In the genomic region with DNA sequence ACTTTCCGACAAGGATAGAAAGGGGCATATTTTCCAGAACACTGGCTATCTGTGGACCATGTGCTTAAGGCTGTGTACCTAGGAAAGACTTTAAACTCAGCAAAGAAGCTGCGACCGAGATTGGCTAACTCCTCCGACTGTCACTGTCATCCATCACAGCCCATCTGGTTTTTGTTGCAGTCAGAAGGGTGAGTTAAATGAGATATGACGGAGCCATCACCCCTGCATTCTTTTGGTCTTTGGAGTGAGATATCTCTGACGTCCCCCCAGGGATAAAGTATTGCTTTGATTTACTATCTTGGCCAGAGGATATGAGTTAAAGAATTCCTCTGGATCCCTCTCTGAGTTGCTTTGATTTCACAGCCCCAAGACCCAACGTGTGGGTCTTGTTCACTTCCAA, we compare ENCODE assay signal across 28 mouse cellular contexts.
A peak's percentile ranks its signal among the peaks of the same experiment; 100 is the strongest.
DNase-seq lines count a peak whose midpoint lies in the region; ATAC-seq lines count a peak whose summit lies in the region.
"Had no signal": no experiment of that assay in that cellular context is flagged by ENCODE, and none has a peak within 500 bp of the region (broad histone marks: within the 10 kb centered on the region; RNA-seq: fewer than 3 reads in every experiment).

No protein-coding gene starts in this region.

- 27% methylated on average over 7 of the region's 7 CpGs for WGBS in heart, embryonic 12.5 days
- WGBS in heart, embryonic 11.5 days (ENCODE audit: insufficient replicate concordance), result 34% methylated on average over 7 of the region's 7 CpGs
- WGBS in kidney, embryonic 16.5 days, result 46% methylated on average over 7 of the region's 7 CpGs
- WGBS in midbrain, embryonic 11.5 days, result 87% methylated on average over 7 of the region's 7 CpGs
- 90% methylated on average over 7 of the region's 7 CpGs for WGBS in midbrain, embryonic 13.5 days

- peak; percentile 64 for ATAC-seq in heart, embryonic 12.5 days (ENCODE audit: insufficient number of reproducible peaks, low FRiP score)
- ATAC-seq in heart, embryonic 11.5 days (replicated peaks; ENCODE audit: insufficient number of reproducible peaks, low FRiP score, low TSS enrichment), result no peak; the same call in 1 of the 2 replicates
- ATAC-seq in kidney, embryonic 16.5 days (ENCODE audit: low FRiP score, low TSS enrichment), result no peak
- ATAC-seq in midbrain, embryonic 11.5 days (ENCODE audit: low FRiP score), result no peak
- no peak for ATAC-seq in midbrain, embryonic 13.5 days
- ATAC-seq: activated CD4-positive, CD25-positive, alpha-beta regulatory T cell, adult 4 months; CD4-positive, CD25-positive, alpha-beta regulatory T cell, adult 4 months; forebrain, embryonic 13.5 days; forebrain, embryonic 16.5 days; hindbrain, embryonic 16.5 days had no signal

- H3K27ac ChIP-seq in heart, embryonic 12.5 days (ENCODE audit: poor library complexity, severe bottlenecking), result no peak overlapping the region
- H3K27ac ChIP-seq in heart, embryonic 11.5 days (ENCODE audit: low read depth, low read length), result no peak overlapping the region
- H3K27ac ChIP-seq in kidney, embryonic 16.5 days (ENCODE audit: low read length), result no peak overlapping the region
- no peak overlapping the region for H3K27ac ChIP-seq in midbrain, embryonic 11.5 days (ENCODE audit: low read depth, low read length)
- no peak overlapping the region for H3K27ac ChIP-seq in midbrain, embryonic 13.5 days
- H3K27ac ChIP-seq: embryonic facial prominence, embryonic 13.5 days; forebrain, embryonic 10.5 days; forebrain, embryonic 13.5 days; heart, adult 2 months; heart, embryonic 10.5 days; heart, embryonic 15.5 days; hindbrain, embryonic 10.5 days; hindbrain, embryonic 13.5 days had no signal

- H3K9me3 ChIP-seq in heart, embryonic 12.5 days (replicated peaks), result peaks cover 4% of the 10 kb centered on the region; the same call in 1 of the 2 replicates
- no peaks in the 10 kb centered on the region for H3K9me3 ChIP-seq in heart, embryonic 11.5 days (replicated peaks; ENCODE audit: control insufficient read depth, low read length)
- peaks cover 2% of the 10 kb centered on the region; the same call in 1 of the 2 replicates for H3K9me3 ChIP-seq in kidney, embryonic 16.5 days (ENCODE audit: low read length)
- H3K9me3 ChIP-seq in midbrain, embryonic 11.5 days (ENCODE audit: control insufficient read depth, low read length), result no peaks in the 10 kb centered on the region
- no peaks in the 10 kb centered on the region for H3K9me3 ChIP-seq in midbrain, embryonic 13.5 days
- H3K9me3 ChIP-seq: heart, embryonic 10.5 days; heart, embryonic 15.5 days; hindbrain, embryonic 13.5 days had no signal

- no peak overlapping the region for H3K4me2 ChIP-seq in heart, embryonic 12.5 days
- H3K4me2 ChIP-seq in heart, embryonic 11.5 days, result no peak overlapping the region
- no peak overlapping the region for H3K4me2 ChIP-seq in kidney, embryonic 16.5 days (replicated peaks; ENCODE audit: low read depth, low read length)
- no peak overlapping the region for H3K4me2 ChIP-seq in midbrain, embryonic 11.5 days
- H3K4me2 ChIP-seq in midbrain, embryonic 13.5 days (replicated peaks), result no peak overlapping the region
- H3K4me2 ChIP-seq: embryonic facial prominence, embryonic 13.5 days; forebrain, embryonic 13.5 days; heart, embryonic 15.5 days; hindbrain, embryonic 13.5 days had no signal

- H3K4me1 ChIP-seq in heart, embryonic 12.5 days (replicated peaks), result peaks cover 13% of the 10 kb centered on the region
- H3K4me1 ChIP-seq in heart, embryonic 11.5 days (ENCODE audit: control insufficient read depth, insufficient read depth, low read length), result no peaks in the 10 kb centered on the region
- peaks cover 5% of the 10 kb centered on the region for H3K4me1 ChIP-seq in kidney, embryonic 16.5 days (ENCODE audit: insufficient read depth, low read length)
- H3K4me1 ChIP-seq in midbrain, embryonic 11.5 days (ENCODE audit: control insufficient read depth, insufficient read depth, low read length), result peaks cover 12% of the 10 kb centered on the region
- peaks cover 17% of the 10 kb centered on the region for H3K4me1 ChIP-seq in midbrain, embryonic 13.5 days (replicated peaks)

- no peaks in the 10 kb centered on the region for H3K27me3 ChIP-seq in heart, embryonic 12.5 days (replicated peaks)
- no peaks in the 10 kb centered on the region for H3K27me3 ChIP-seq in heart, embryonic 11.5 days (ENCODE audit: control insufficient read depth, insufficient read depth, low read length)
- H3K27me3 ChIP-seq in kidney, embryonic 16.5 days (ENCODE audit: insufficient read depth, low read length), result no peaks in the 10 kb centered on the region
- no peaks in the 10 kb centered on the region for H3K27me3 ChIP-seq in midbrain, embryonic 11.5 days (ENCODE audit: control insufficient read depth, insufficient read depth, low read length)
- H3K27me3 ChIP-seq in midbrain, embryonic 13.5 days, result no peaks in the 10 kb centered on the region
- H3K27me3 ChIP-seq: embryonic facial prominence, embryonic 13.5 days; forebrain, embryonic 13.5 days; heart, embryonic 15.5 days; hindbrain, embryonic 13.5 days had no signal

- H3K36me3 ChIP-seq in heart, embryonic 12.5 days, result no peaks in the 10 kb centered on the region
- H3K36me3 ChIP-seq in heart, embryonic 11.5 days (ENCODE audit: control insufficient read depth, insufficient read depth, low read length), result no peaks in the 10 kb centered on the region
- H3K36me3 ChIP-seq in kidney, embryonic 16.5 days (ENCODE audit: insufficient read depth, low read length), result no peaks in the 10 kb centered on the region
- H3K36me3 ChIP-seq in midbrain, embryonic 11.5 days (ENCODE audit: control insufficient read depth, insufficient read depth, low read length), result no peaks in the 10 kb centered on the region
- no peaks in the 10 kb centered on the region for H3K36me3 ChIP-seq in midbrain, embryonic 13.5 days
- H3K36me3 ChIP-seq: embryonic facial prominence, embryonic 13.5 days; forebrain, embryonic 10.5 days; heart, embryonic 10.5 days; heart, embryonic 15.5 days; hindbrain, embryonic 10.5 days; hindbrain, embryonic 13.5 days had no signal

- peak; percentile 14 for DNase-seq in kidney, postnatal 14 days
- DNase-seq in midbrain, embryonic 11.5 days (ENCODE audit: low spot score, missing footprints), result peak; percentile 44
- DNase-seq: adrenal gland, adult 8-10 months; adrenal gland, postnatal 25 days; cerebellum, adult 11-12 months; cerebellum, adult 8-10 months; cerebellum, postnatal 10 days; cerebellum, postnatal 36 days; gastrocnemius, postnatal 10 days; gastrocnemius, postnatal 36 days; heart, adult 2 months; heart, postnatal 10 days; heart, postnatal 36 days had no signal

- H3K4me3 ChIP-seq in heart, embryonic 12.5 days, result no peak overlapping the region
- H3K4me3 ChIP-seq in heart, embryonic 11.5 days (ENCODE audit: low read depth, low read length), result no peak overlapping the region
- no peak overlapping the region for H3K4me3 ChIP-seq in kidney, embryonic 16.5 days (ENCODE audit: low read length)
- no peak overlapping the region for H3K4me3 ChIP-seq in midbrain, embryonic 11.5 days (ENCODE audit: low read depth, low read length)
- no peak overlapping the region for H3K4me3 ChIP-seq in midbrain, embryonic 13.5 days (replicated peaks)
- H3K4me3 ChIP-seq: embryonic facial prominence, embryonic 13.5 days; forebrain, embryonic 10.5 days; forebrain, embryonic 13.5 days; heart, adult 2 months; heart, embryonic 10.5 days; heart, embryonic 15.5 days; hindbrain, embryonic 10.5 days; hindbrain, embryonic 13.5 days had no signal

- no peak overlapping the region for H3K9ac ChIP-seq in heart, embryonic 12.5 days
- H3K9ac ChIP-seq in heart, embryonic 11.5 days (ENCODE audit: low read depth, low read length), result no peak overlapping the region
- H3K9ac ChIP-seq in kidney, embryonic 16.5 days (replicated peaks; ENCODE audit: low read length), result no peak overlapping the region
- H3K9ac ChIP-seq in midbrain, embryonic 11.5 days (ENCODE audit: low read length), result no peak overlapping the region
- no peak overlapping the region for H3K9ac ChIP-seq in midbrain, embryonic 13.5 days (replicated peaks)
- H3K9ac ChIP-seq: embryonic facial prominence, embryonic 13.5 days; forebrain, embryonic 13.5 days; heart, embryonic 15.5 days; hindbrain, embryonic 13.5 days had no signal
